Mouse (Mus musculus): ENCODE data around the gene Fam205c. TPM values are rescaled to one million over a fixed set of nuclear protein-coding genes. Genes with fewer than 3 reads are reported as not detected.
"Not testable (repeated sequence)": the region's sequence is repeated elsewhere in the genome, so short reads cannot be mapped to it uniquely, and the experiment has no call there.

Fam205c gene
- polyA plus RNA-seq, 1 experiment from 2014 or later: 0.18 TPM

DNA sequence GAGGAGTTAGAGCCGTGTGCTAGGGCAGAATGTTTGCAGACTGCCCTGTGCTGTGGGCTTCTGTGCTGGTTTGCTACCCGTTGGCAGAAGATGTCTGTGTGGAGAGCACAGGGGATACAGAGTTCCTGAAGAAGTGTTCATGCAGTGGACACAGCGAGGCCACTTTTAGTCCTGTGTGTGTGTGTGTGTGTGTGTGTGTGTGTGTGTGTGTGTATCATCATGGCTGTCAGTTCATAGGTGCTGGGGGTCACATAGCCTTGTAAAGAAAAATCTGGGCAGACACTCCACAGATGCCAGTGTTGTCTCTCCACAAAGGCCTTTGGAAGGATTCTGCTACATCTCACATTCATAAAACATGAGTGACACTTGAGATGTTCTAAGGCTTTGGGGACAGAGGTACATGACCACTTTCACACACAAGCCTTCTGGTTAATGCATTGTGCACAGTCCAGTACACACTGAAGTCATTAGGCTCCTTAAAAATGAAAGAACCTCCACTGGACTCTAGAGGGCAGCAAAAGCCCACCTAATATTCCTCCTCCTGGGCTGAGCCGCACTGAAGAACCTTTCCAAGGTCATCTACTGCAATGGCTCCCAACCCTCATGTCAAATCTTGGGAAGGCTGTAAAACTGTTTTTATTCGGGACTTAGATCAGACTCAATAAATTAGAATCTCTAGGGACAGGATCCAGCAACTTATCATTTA, 2.7 kb upstream of the Fam205c start:
- 38% methylated on average over 5 of the region's 5 CpGs for WGBS
- ATAC-seq (replicated peaks; ENCODE audit: low FRiP score): peak; percentile 78

DNA sequence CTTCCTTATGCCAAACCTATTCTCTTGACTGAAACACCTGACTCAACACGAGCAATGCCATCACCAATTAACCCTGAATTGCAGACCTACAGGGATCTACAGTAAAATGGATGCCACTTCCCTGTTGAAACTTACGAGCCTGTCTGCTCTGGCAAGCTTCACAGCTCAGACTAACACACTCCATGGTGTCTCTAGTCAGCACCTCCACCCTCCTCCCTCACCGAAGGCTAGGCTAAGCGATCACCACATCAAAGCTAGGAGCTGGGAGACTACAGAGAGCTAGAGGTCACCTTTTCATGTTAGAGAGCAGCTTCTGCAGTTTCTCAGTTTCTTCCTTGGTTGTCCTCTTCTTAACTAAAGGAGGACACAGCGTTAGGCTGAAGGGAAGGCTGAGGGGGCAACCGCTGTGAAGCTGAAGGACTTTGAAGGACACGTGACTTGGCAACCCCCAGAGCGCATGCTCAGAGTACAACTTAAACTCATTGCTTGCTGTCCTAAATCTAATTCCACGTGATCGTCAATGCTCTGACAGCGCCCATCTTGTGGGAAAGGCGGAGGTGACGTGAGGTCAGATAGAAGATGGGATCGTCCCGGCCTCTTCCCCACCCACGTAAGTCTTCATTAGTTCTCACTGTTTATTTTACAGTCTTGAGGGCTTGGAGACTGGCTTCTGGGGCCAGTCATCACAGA, 1.1 kb downstream of the Fam205c start:
- no peak for ATAC-seq (replicated peaks; ENCODE audit: low FRiP score)
- WGBS: 70% methylated on average over 16 of the region's 16 CpGs

More for the DNA sequence above, 2.7 kb upstream of the Fam205c start:
- H3K9me3 ChIP-seq (replicated peaks): no peaks in the 10 kb centered on the region
- no peak overlapping the region for H3K4me3 ChIP-seq (replicated peaks)
- H3K27me3 ChIP-seq: no peaks in the 10 kb centered on the region
- H3K4me2 ChIP-seq: no peak overlapping the region
- H3K27ac ChIP-seq: no peak overlapping the region
- no peaks in the 10 kb centered on the region for H3K36me3 ChIP-seq
- no peak overlapping the region for H3K9ac ChIP-seq
- no peaks in the 10 kb centered on the region for H3K4me1 ChIP-seq

DNA sequence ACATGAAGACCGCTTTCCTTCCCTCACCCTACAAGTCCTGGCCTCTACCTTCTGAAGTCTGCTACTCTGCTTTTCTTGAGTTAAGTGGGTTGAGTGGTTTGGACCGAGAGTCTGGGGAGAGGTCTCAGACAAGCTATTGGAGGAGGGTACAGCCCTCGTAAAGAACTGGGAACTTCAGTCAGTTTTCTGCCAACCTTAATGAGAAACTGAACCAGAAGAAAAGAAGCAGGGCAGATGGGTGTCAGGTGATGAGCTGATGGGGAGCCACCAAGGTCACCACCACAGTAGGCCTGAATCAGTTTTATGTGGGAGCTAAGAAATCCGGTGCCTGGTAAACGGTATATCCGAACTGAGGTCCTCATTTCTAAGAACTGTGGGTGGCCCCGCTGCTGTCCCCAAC, 1.9 kb downstream of the Fam205c start:
- WGBS: 92% methylated on average over 7 of the region's 7 CpGs
- Histone ChIP-seq H3K4me3 (replicated peaks) (no peak overlapping the region), H3K27ac (no peak overlapping the region), H3K36me3 (no peaks in the 10 kb centered on the region), H3K27me3 (no peaks in the 10 kb centered on the region), H3K9me3 (replicated peaks) (no peaks in the 10 kb centered on the region), H3K4me1 (no peaks in the 10 kb centered on the region), H3K4me2 (no peak overlapping the region), H3K9ac (no peak overlapping the region)
- ATAC-seq (replicated peaks; ENCODE audit: low FRiP score): no peak

More for the DNA sequence above, 1.1 kb downstream of the Fam205c start:
- Histone ChIP-seq H3K27ac (no peak overlapping the region), H3K4me3 (replicated peaks) (no peak overlapping the region), H3K36me3 (no peaks in the 10 kb centered on the region), H3K9me3 (replicated peaks) (no peaks in the 10 kb centered on the region), H3K4me2 (no peak overlapping the region), H3K27me3 (no peaks in the 10 kb centered on the region), H3K4me1 (no peaks in the 10 kb centered on the region), H3K9ac (no peak overlapping the region)

DNA sequence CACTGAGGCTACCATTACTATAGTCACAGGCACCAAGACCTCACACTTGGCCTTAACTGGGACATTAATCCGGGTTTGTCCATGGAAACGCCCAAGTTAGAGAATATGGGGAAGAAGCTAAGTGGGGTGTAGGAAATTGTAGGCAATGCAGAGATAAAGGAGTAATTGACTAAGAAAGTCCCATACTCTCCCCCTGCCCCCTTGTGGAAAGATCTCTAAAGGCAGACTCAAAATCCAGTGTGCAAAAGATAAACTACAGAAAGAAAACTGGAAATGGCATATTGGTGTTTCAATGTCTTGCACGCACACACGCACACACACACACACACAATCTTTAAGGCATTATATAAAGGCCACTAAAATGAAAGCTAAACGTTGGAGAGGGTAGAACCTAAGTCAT, 3.3 kb downstream of the Fam205c start:
- Histone ChIP-seq H3K4me2 (no peak overlapping the region), H3K36me3 (no peaks in the 10 kb centered on the region), H3K9ac (no peak overlapping the region), H3K27me3 (no peaks in the 10 kb centered on the region), H3K9me3 (replicated peaks) (no peaks in the 10 kb centered on the region), H3K4me1 (no peaks in the 10 kb centered on the region), H3K27ac (no peak overlapping the region), H3K4me3 (replicated peaks) (no peak overlapping the region)
- 83% methylated on average over 5 of the region's 5 CpGs for WGBS
- no peak for ATAC-seq (replicated peaks; ENCODE audit: low FRiP score)

DNA sequence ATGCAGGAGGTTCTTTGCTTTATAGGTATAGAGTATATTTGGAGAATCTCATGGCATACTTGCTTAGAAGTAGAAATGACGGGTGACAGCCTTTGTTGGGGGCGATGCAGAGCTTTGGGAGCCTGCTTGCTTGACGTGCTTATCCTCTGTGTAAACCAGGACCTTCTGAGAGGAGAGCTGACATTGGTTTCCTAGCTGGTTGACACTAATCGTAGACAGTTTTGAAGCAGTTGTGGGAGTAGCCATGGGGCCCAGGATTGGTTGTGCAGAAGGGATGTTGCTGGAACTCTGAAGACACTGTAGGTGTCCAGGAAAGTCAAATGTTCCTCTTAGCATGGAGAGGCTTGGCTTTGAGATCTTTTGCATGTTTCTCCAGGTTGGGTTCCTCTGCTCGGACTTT, 5.8 kb downstream of the Fam205c start:
- H3K9me3 ChIP-seq (replicated peaks): no peaks in the 10 kb centered on the region
- H3K27ac ChIP-seq: no peak overlapping the region
- 88% methylated on average over 5 of the region's 5 CpGs for WGBS
- H3K36me3 ChIP-seq: no peaks in the 10 kb centered on the region
- no peaks in the 10 kb centered on the region for H3K4me1 ChIP-seq
- H3K9ac ChIP-seq: no peak overlapping the region
- no peaks in the 10 kb centered on the region for H3K27me3 ChIP-seq
- H3K4me2 ChIP-seq: no peak overlapping the region
- ATAC-seq (replicated peaks; ENCODE audit: low FRiP score): no peak
- H3K4me3 ChIP-seq (replicated peaks): no peak overlapping the region

DNA sequence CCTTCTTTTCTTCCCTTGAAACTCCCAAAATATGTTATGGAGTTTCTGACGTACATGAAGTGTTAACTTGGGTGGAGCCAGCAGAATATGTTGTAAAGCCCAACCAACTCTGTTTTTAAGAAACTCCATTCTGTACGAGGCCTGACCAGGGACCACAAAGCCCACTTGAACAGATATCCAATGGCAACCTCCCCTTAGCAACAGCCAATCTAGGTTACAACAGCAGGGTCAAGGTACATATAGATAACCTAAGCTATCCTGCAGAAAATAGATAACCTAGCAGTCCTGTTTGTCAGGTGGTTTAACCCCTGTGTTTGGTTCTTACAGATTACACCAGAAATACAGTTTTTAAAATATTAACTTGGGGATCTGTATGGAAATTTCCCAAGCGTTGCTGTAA, 6.6 kb downstream of the Fam205c start:
- WGBS: 63% methylated on average over 3 of the region's 3 CpGs
- no peaks in the 10 kb centered on the region for H3K27me3 ChIP-seq
- no peak overlapping the region for H3K9ac ChIP-seq
- H3K4me3 ChIP-seq (replicated peaks): no peak overlapping the region
- H3K4me2 ChIP-seq: no peak overlapping the region
- H3K27ac ChIP-seq: no peak overlapping the region
- no peak for ATAC-seq (replicated peaks; ENCODE audit: low FRiP score)
- H3K9me3 ChIP-seq (replicated peaks): no peaks in the 10 kb centered on the region
- H3K4me1 ChIP-seq: no peaks in the 10 kb centered on the region
- H3K36me3 ChIP-seq: no peaks in the 10 kb centered on the region

DNA sequence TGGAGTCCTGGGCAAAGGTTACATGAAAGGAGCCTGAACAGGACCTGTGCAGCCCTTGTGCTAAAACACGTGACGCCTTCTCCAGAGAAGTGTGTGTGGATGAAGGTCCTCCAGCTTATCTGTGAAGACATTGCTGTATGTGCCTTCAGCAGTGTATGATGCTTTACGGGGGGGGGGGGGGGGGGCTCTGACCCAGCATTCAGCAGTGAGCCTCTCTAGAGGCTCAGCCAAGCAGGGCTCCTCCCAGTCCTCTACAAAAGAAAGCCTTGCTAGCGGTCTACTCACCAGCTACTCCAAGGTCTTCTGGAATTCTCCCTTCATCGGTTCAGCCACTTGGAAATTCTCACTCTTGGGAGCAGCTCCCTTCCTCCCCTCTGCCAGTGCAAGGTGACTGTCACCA, 10.5 kb downstream of the Fam205c start:
- 79% methylated on average over 5 of the region's 5 CpGs for WGBS
- not testable (repeated sequence) for H3K4me2 ChIP-seq; H3K27ac ChIP-seq; H3K27me3 ChIP-seq; H3K36me3 ChIP-seq; H3K9me3 ChIP-seq (replicated peaks); H3K4me1 ChIP-seq; ATAC-seq (replicated peaks; ENCODE audit: low FRiP score); H3K9ac ChIP-seq; H3K4me3 ChIP-seq (replicated peaks)

DNA sequence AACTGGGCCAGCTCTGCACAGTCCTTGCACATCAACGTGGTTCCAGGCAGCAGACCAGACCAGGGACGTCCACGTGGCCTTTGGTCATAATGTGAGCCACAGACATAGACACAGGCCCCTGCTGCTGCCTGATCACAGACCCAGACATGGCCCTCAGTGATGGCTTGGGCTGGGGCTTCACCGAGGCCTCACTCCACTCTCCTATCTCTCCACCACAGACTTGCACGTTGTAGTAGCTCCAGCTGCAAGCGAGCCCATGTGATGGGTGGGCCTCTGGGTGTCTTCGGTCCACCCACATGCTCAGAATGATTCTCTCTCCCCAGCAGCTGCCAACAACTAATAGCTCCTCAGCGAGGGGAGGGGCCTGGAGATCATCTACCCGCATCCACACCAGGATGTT, 13.6 kb downstream of the Fam205c start:
- 82% methylated on average over 9 of the region's 9 CpGs for WGBS
- H3K9ac ChIP-seq; H3K27ac ChIP-seq; ATAC-seq (replicated peaks; ENCODE audit: low FRiP score); H3K27me3 ChIP-seq; H3K4me3 ChIP-seq (replicated peaks); H3K4me1 ChIP-seq; H3K4me2 ChIP-seq; H3K9me3 ChIP-seq (replicated peaks); H3K36me3 ChIP-seq: not testable (repeated sequence)

DNA sequence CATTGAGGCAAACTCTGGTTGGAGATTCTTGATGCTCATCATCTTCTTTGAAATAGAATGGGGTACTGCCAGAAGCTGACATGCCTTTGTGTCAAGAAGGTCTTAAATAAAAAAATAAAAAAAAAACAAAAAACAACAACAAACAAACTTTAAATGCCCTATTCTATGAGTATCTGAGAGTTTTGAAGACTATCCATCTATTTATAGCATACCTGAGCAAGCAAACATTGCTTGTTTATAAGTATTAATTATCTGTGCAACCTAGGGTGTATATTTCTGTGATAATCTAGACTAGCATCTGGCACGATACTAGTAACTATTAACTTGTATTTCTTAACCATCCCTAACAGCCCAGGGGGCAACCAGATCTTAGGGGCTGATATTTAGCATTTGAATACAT, 17.4 kb downstream of the Fam205c start, which contains the start of gene Gm12394:
Gene Gm12394 (minus strand): TSS at position 101 of the 400 bp plus-strand sequence.
- H3K9me3 ChIP-seq (replicated peaks); H3K27me3 ChIP-seq; H3K27ac ChIP-seq; H3K9ac ChIP-seq; H3K4me2 ChIP-seq; H3K4me3 ChIP-seq (replicated peaks); H3K36me3 ChIP-seq; H3K4me1 ChIP-seq; ATAC-seq (replicated peaks; ENCODE audit: low FRiP score): not testable (repeated sequence)
- 72% methylated on average over 1 of the region's 1 CpGs for WGBS

DNA sequence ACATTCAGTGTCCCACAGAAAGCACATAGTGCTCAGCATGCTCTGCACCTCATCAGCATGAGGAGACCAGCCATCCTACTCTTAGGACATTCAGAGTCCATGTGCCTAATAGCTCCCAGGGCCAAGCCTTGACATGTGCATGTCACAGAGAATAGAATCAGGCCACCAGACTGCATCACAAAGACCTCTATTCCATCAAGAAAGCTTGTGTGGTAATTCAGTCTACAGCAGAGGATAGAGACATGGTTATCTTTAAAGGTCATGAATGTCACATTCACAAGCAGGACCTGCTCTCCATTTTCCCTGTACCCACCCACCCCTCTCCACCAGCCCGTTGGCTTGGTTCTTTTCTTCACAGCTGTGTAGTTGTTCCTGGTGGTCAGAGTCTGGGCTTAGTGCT, 20.2 kb downstream of the Fam205c start, which contains the start of gene Fam205a1:
Gene Fam205a1 (minus strand): TSS at position 101 of the 400 bp plus-strand sequence.
- H3K9me3 ChIP-seq (replicated peaks); H3K9ac ChIP-seq; H3K4me1 ChIP-seq; H3K4me2 ChIP-seq; H3K36me3 ChIP-seq; H3K27ac ChIP-seq; ATAC-seq (replicated peaks; ENCODE audit: low FRiP score); H3K27me3 ChIP-seq; H3K4me3 ChIP-seq (replicated peaks): not testable (repeated sequence)
- no CpG with 5 or more reads among the region's 1 CpGs for WGBS

Data from kidney, embryonic 15.5 days (tissue).